Mouse (Mus musculus) urinary bladder, adult 2 months (tissue): ENCODE data around the gene Elp4. TPM values are rescaled to one million over a fixed set of nuclear protein-coding genes. Genes with fewer than 3 reads are reported as not detected.

ENCODE experiments used
- DNase-seq: peaks from one replicate; pipeline ENCODE4 v3.0.0; 2022; ENCODE audit warnings: low spot score
- polyA plus RNA-seq: library from polyadenylated mRNA; depleted of rRNA; stranded (reverse); fragments of >200 nt; gene quantifications from 2 replicates; pipeline ENCODE4 v1.2.3, GENCODE M21; 2012

Elp4 gene
- polyA plus RNA-seq, 1 experiment = 7.5 TPM

DNA sequence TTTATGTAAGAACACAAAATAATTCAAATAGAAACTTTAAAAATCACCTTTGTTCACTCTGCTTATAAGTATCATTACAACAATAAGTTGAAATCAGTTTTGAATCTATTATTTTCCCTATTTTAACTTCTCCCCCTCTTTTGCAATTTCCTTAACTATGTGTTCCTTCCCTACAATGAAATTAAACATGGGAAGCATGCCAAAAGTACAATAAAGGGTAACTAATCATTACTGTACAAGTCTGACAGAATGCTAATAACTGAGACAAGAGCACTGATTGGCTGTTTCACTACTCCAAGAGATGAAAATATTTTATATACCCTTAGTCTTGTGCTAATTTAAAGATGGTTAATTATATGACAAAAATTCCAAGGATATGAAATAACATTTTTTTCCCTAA, 99.2 kb downstream of the Elp4 start:
- DNase-seq = no peak

DNA sequence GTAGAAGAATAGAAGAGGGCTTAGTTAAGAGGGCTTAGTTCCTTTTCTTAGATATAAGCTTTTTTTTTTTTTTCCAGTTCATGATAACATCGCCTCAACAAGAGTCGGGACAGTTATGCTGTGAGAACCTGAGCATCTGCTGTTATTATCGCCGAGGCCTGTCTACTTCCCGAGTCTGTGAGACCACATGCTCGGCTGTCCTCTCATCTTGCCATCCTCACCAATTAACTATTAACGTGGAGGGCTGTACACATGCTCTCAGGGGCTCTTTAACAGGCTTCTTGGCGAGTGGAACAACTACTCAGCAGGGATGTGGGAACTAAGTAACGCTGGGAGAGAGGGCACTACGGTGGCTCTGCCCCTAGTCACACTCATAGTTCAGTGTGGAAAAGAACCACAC, 99.9 kb downstream of the Elp4 start:
- no peak for DNase-seq

DNA sequence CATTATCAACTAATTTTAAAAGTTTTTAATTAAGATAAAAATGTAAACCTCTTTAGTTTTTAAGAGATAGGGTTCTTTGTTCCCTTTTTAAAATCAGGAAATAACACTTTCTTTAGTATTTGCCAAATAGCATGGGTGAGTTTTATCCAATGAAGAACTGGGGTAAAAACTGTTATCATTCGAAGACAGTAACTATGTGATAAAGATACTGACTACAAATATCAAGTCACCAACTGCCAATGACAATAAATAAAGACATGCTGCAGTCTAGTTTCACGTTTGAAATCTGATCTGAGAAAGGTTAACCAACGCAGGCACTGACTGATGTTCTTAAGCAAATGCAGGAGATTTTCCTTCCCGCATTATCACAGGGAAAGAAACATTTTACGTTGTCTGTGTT, 100.9 kb downstream of the Elp4 start:
- DNase-seq = no peak

DNA sequence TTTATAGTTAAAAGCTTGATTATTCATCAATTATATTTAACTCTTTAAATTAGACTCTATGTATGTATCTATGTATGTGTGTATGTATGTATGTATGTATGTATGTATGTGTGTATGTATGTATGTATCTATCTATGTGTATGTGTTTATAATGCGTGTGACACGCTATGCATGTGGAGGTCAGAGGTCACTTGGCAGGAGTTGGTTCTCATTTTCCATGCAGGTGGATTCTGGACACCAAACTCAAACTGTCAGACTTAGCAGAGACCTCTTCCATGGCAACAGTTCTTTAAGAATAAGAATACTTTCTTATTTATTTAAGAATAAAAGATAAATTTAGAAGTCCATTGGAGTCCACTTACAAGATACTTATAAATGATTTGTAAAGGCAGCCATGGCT, 101.5 kb downstream of the Elp4 start:
- DNase-seq = no peak

DNA sequence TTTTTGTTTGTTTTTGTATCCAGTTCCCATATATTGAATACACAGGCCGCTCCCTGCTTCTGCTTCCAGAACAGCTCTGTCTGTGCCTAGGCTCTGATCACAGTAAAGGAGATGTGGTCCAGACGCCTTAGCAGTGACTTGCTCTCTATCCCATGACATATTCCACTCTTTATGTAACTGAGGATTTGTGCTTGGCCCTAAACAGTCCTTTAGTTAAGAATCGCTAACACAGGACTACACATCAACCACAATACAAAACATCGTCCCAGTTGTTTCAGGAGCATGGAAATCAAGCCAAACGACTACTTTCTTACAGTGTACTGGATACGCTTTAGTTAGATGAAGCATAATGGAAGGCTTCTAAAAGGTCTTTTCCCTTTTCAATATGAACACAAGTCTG, 102.8 kb downstream of the Elp4 start:
- DNase-seq = no peak

DNA sequence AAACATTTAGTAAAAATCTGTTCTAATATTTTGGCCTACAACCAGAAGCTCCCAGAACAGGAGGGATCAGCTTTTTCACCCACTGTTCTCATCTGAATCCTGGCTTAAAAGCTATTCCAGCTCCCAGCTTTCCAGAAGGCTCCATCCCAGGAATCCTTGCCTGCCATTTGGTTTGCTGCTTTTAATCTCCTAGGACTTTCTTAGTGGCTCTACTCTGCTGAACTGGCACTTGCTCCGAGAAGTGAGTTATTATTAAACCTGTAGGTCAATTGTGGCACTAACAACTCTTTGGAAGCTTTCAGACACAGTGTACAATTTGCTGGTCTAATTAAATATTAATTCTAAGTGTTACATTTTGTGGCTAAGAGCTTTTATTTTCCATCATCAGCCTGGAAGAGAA, 103.7 kb downstream of the Elp4 start:
- DNase-seq = no peak

DNA sequence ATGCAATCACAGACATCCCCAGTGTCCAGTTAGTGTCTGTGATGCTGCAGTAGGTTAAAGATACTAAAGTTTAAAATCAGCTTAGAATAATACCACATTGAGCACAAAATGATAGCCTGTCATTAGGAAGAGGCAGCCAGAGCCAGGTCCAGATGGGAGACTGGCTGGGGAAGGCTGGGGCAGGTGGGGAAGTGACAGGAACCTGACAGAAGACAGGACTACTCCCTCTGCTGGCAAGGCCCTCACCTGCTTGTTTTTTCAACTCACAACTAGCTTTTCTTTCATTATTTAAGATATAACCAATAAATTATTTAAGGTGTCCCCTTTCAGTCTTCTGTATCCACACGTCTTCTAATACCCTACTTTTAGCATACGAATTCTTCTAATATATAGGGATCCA, 104.5 kb downstream of the Elp4 start:
- no peak for DNase-seq

DNA sequence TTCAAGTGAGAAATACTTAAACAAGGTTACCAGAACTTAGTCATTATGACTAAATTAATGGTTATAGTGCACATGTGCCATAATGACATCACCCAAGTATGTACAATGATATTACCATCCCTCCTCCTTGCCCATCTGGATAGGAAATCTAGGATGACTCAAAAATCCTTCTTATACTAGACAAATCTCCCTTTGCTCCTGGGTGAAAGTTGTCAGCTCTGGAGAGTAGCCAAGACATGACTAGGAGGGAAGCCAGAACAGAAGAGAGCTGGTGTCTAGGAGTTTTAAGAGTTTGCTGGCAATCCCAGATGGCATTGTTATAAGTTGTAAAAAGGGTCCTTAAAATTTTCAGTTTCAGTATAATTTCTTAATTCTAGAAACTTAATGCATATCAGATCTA, 106.5 kb downstream of the Elp4 start:
- DNase-seq = no peak

DNA sequence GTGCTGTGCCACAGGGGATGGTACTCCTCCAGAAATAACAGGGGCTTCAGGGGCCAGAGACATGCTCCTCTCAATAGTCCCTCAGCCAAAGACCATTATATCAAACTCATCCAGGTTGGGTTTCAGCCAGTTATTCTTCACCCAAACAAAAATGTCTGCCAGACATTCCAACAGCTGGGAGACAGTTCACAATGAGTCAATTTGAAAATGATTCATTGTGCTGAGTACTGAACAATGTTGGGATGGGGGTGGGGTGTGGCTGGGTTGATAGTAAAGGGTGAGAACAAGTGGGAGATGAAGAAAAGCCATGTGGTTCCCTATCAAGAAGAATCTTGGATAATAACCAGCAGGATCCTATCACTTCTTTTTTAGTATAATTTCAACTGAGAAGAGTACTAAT, 108.3 kb downstream of the Elp4 start:
- DNase-seq = no peak

DNA sequence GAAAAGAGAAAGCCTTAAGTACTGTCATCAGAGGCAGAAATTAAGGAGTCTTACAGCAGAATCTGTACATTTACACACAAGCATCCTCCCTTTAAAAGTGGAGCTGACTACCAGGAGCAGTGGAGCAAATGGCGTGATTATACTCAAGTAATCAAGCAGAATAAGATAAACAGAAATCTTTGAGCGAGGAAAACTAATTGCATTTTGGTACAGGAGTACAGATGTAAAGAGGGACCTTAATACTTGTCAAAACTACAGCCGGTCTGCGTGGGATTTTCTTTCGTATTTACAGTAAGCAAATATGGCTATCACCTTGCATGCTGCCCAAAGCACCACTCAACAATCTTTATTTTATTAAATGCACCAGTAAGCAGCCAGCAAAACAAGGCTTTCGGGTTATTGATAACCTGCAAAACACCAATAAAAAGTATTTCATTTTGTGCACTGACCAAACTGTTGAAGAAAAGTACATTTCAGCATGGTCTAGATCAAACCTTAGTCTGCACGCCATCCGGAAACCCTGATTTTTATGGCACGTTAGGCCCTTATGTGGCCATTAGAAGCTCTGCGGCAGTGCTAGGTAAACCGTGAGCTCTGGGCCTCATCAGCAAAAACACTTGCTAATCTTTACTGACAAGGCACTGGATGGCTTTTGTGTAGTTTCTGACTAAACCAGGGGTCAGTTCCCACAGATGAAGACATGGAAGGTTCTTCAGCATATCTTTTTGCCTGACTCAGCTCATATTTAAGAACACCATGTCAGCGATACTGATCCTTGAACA, 111.8 kb downstream of the Elp4 start:
- no peak for DNase-seq

DNA sequence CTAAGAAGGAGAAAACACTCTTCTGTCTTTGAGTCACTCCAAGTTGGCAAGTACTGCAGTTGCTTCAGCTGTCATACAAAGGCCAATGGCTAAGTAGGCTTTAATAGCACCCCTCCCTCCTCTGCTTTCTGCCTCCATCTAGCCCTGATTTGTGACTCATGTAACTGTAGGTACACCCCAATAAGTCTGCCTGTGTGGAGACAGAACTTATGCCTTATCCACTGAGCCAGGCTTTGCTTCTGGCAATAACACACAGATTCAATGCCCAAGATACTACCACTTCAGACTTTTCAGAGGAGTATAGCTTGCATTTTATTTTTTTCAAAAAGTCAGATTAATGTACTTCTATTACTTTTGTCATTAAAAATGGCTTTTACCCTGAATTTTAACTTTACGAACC, 114.4 kb downstream of the Elp4 start:
- no peak for DNase-seq

DNA sequence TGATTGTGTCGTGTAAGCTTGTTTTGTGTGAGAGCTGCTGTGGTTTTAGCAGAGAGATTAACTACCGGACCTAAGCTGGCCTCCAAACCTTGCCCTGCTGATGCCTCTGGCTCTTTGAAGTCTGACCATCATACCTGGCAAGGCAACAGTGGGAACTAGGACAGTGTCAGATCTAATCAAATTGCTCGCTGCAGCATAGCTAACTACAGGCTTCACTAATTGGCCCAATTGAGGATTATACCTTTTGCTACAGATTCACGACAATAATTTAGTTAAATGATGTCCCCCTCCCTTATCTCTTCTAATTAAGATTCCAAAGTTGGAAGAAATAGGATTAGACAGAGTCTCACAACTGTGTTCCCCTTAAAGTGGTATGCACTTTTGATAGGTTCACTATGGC, 116.6 kb downstream of the Elp4 start:
- no peak for DNase-seq

DNA sequence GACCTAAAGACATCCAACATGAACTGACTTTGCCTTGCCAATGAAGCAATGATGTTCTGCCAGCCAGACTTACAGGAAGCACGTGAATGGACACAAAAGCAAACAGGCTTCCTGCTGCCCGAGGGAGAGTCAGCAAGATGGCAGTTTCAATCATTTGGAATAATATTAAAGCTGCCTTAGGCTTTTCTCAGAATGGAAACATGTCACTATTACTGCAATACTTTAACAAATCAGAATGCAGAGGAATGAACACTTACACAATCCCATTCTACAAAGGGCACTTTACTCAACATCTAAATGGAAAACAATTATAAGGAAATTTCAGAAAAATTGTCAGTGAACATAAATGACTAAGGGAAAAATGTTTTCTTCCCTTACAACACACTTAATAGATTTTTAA, 117.4 kb downstream of the Elp4 start:
- DNase-seq = no peak

DNA sequence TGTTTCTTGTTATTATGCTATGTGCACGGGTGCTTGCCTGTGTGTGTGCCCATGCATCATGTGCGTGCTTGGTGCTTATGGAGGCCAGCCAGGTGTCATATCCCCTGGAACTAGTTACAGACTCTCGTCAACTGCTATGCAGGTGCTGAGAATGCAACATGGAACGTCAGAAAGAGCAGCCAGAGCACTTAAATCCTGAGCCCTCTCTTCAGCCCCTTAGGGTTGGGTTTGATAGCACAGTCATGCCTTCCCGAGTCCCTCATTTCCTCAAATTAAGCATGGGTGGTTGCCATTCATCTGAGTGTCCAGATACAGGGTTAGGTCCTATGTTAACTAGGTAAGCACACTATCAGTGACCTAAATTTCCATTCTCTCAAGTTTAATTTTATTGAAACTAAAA, 121.5 kb downstream of the Elp4 start:
- no peak for DNase-seq

DNA sequence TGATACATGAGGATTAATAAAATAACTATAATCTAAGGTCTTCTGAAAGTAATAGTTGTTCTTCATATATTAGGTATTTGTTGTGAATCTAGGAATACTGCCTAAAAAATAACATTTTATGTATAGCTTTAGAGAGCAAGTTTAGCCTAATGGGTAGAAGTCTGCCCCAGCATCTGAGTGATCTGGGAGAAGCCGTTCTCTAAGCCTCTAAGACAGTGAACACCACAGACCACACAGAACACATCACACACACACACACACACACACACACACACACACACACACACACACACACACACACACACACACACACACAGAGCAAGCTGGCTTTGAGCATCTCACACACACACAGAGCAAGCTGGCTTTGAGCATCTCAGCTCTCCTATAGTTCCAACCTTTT, 123.6 kb downstream of the Elp4 start:
- DNase-seq = no peak

DNA sequence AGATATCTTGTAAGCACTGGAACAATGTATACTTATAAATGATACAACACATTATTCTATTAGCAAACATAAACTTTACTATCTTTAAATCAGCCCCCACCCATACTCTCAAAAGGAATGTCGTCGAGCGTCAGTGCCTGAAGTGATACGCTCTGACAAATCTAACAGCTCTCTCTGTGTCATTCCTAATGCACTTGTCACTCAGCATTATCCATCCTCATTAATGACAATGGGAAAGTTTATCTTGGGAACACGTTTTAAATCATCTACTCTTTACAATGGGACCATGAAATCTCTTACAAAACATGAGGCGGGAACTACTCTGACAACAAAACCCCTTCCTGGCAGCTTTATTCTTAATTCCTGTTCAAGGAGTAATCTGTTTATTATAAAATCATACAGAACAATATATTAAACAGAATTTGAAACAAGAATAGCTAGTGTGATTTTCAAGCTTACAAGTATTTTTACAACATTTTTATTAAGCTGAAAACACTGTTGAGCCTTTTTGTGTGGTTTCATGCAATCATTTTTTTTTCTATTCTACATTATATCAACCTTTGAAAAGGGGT, 125.0 kb downstream of the Elp4 start:
- DNase-seq = no peak

DNA sequence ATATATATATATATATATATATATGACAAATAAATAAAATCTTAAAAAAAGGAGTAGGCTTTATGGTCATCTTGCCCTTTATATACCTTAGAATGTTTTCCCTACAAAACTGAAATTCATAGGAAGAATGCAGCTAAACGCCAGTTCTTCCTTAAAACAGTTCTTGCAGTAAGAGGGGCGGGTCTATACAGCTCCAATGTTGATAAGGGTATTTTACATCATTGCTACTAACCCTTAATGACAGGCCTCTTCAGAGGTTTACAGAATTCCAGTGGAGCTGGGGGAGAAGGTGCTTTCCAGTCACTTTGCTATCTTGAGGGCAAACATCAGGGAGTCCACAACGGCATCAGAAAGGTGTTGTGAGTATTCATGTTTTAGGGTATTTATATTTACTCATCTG, 133.1 kb downstream of the Elp4 start:
- DNase-seq = no peak

DNA sequence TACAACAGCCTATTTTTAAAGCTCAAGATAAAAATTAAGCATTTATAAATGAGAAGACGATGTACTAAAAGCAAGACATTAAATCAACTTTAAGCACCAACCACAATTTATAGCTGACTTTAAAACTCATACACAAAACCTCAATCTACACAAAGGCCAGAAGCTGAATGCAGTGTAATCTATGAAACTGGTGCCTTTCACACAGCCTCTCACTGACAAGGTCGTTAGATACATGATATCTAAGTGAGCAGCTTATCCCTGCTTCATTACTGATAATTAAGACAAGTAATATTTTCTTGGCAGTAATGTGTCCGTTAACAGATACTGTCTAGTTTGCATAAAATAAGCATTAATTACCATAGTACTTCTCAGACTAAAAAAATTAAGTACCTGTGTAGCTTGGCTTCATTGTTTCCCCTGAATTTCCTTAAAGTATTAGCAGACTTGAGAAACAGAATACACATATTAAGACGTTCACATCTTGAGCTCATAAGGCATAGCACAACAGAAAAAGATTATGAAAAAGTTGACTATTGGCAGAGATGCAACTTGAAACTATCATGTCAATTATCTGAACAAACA, 134.5 kb downstream of the Elp4 start:
- DNase-seq = no peak

DNA sequence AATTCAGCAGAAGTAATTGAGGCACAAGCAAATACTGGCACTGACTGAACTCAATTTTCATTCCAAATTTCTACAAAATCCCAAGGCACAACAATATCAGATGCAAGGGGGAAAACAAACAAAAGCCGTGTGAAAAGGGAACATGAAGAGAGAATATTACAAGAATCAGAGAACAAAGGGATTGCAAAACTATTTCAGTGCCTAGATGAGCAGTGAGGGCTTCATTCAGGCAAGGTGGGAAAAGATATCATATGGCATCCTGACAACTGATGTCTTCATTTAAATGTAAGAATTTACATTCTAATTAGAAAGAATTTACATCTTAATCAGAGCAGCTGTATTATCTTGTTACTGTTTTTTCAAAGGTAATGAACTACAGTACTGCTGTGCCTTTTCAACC, 150.9 kb downstream of the Elp4 start:
- DNase-seq = no peak

DNA sequence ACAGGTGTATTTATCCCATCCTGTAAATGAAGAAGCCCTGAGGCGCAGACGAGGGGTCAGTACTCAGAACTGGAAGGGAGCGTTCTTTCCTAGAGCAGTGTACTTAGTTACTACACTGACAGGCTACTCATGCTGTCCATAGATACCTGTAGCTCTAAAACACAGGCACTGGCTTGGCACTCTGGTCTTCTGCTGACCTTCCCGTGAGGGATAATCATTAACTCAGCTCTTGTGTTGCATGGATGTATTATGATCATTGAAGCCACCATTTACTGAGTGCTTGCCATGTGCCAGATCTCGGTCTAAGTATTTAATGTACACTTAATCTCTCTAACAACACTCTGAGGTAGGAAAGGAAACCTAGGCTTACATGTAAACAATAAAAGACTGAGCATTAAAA, 155.3 kb downstream of the Elp4 start:
- no peak for DNase-seq

DNA sequence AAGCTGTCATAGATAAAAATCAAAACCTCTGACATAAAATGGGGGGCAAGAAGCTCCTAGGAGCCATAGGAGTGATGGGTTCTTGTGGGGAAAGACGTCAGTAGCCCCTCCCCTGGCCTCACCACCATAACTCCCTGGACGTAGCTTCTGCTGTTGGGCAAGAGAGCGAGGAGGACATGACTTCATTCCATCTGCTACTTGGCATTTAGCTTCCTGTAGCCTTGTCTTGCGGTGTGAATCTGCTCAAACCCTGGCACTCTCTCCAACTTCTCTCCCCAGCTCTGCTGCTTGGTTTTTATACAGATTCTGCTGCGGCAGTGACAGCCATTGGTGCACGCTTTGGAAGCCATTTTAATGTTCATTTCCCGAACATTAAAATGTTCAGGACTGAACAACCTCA, 157.5 kb downstream of the Elp4 start:
- no peak for DNase-seq

DNA sequence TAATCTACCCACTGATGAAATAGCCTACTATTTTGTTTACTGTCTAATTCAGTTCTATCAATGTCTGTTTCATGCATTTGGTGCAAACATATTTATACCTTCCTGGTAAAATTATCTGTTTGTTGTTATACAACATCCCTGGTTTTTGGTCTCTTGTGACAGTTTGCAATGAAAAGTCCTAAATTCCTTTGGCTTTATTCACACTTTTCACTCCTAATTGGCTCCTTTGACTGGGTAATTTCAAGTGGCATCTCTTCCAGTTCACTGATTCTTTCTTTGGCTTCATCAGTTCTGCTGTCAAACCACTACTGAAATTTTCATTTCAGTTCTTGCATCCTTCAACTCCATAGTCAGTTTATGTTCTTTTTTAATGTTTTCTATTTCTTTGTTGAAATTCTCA, 168.2 kb downstream of the Elp4 start:
- no peak for DNase-seq

DNA sequence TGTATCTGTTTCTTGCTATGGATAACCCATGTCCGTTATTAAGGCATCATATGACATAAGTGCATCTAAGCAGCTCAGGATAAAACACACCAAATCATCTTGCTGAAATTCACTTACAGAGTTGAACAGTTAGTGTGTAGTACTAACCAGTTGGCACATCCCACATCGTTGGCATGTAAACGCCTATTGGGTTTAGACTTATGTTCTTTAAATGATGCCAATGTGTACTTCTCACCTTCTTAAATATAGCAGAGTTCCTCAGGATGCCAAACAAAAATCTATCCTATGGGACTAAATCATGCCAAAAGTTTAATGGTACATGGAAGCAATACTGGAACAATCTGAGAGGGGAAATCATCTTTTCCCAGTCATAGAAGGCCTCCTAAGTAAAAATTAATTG, 173.7 kb downstream of the Elp4 start:
- DNase-seq = no peak

DNA sequence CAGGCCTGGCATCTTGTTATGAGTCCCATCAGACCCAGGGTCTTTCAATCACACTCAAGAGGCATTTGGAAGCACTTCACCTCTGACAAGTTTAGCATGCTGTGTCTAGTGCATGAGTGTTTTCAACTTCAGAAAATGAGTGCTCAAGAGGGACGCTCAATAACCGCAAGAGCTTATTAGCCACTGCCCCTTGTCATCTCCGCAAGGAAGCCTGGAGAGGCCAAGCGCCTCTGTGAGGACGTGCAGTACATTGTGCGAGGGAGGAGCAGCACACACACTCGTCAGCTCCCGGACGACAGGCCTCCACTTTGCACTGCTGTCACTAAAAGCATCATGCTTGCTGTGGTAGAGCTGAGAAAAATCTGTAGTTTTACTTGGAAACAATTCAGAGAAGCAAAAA, 177.7 kb downstream of the Elp4 start:
- no peak for DNase-seq
